ENCODE assay signal across 9 mouse cellular contexts in the genomic region with DNA sequence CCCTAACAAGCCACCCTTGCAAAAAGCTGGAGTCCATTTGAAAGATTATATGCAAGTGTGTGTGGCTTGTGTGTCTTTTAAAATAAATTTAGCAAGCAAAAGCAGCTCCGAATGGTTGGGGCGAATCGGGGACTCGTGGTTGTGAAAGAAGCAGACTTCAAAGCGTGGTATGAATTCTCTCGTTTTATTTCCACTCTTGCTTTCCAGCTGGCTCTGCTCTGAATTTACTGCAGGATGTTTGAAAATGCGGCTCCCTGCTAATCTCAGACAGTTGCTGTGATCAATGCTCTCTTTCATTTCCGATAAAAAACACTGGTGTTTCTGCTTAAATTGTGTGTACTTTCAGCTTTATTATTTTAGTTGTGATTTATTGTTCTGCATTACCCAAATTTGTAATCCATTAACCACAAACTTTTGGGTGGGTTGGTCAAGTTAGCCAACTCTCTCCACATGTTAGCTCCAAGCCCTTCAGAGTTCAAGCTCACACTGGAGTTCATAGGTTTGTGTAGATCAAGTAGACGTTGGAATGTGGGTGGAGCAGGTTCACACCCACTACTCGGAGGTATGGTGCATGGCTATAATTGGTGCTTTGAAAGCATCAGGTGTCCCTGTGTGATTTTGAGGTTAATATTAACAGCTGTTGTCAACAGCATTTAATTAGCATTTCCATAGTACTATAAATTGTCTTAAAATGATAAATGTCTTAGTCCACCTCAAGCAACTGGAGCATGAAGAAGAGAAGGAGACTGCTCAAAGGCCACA.
DNase-seq lines count a peak whose midpoint lies in the region; ATAC-seq and TF ChIP-seq lines count a peak whose summit lies in the region.
"Had no signal": no experiment of that assay in that cellular context is flagged by ENCODE, and none has a peak within 500 bp of the region (broad histone marks: within the 10 kb centered on the region; RNA-seq: fewer than 3 reads in every experiment).

No protein-coding gene starts in this region.

- no peaks in the 10 kb centered on the region; the same call in 1 of the 2 replicates for H3K4me1 ChIP-seq in heart, adult 2 months (ENCODE audit: control insufficient read depth, insufficient read depth, low read length)
- peaks cover 24% of the 10 kb centered on the region; the same call in 1 of the 2 replicates for H3K4me1 ChIP-seq in kidney, postnatal 0 days (replicated peaks; ENCODE audit: insufficient read depth, low read length)
- H3K4me1 ChIP-seq in neural tube, embryonic 15.5 days: peaks cover 17% of the 10 kb centered on the region

- no peak for DNase-seq in heart, adult 2 months
- no peak for DNase-seq in heart, postnatal 36 days
- peak; percentile 76 for DNase-seq in brain, adult 2 months (ENCODE audit: low read depth, low spot score)
- DNase-seq in kidney, postnatal 0 days (ENCODE audit: low spot score): peak; percentile 93
- DNase-seq in cerebellum, adult 8-10 months: no peak
- DNase-seq in embryo, embryonic 10.5 days (ENCODE audit: low spot score): no peak
- DNase-seq in urinary bladder, postnatal 4 days (ENCODE audit: low spot score in 2 of 2): no peak
- DNase-seq: embryo, embryonic 11 days had no signal

- no peaks in the 10 kb centered on the region for H3K27me3 ChIP-seq in heart, adult 2 months (ENCODE audit: control insufficient read depth, insufficient read depth, low read length)
- no peaks in the 10 kb centered on the region for H3K27me3 ChIP-seq in kidney, postnatal 0 days (ENCODE audit: insufficient read depth, low read length)
- H3K27me3 ChIP-seq in neural tube, embryonic 15.5 days (replicated peaks): no peaks in the 10 kb centered on the region

- H3K9ac ChIP-seq in heart, adult 2 months (ENCODE audit: low read depth, low read length): no peak overlapping the region
- no peak overlapping the region for H3K9ac ChIP-seq in kidney, postnatal 0 days (ENCODE audit: low read depth, low read length)
- no peak overlapping the region for H3K9ac ChIP-seq in neural tube, embryonic 15.5 days (replicated peaks)

- H3K36me3 ChIP-seq in heart, adult 2 months (ENCODE audit: control insufficient read depth, insufficient read depth, low read length): no peaks in the 10 kb centered on the region
- no peaks in the 10 kb centered on the region for H3K36me3 ChIP-seq in kidney, postnatal 0 days (ENCODE audit: insufficient read depth, low read length)
- no peaks in the 10 kb centered on the region for H3K36me3 ChIP-seq in neural tube, embryonic 15.5 days

- TF ChIP-seq CTCF in heart, adult 2 months (IDR thresholded peaks at IDR 0.05): no peak
- no peak for TF ChIP-seq CTCF in kidney, postnatal 0 days (IDR thresholded peaks at IDR 0.05; ENCODE audit: low read depth)

- no peaks in the 10 kb centered on the region for H3K9me3 ChIP-seq in kidney, postnatal 0 days (replicated peaks; ENCODE audit: low read length)
- no peaks in the 10 kb centered on the region for H3K9me3 ChIP-seq in neural tube, embryonic 15.5 days (replicated peaks)

- WGBS in heart, adult 2 months: 69% methylated on average over 10 of the region's 10 CpGs
- WGBS in kidney, postnatal 0 days: 14% methylated on average over 10 of the region's 10 CpGs
- WGBS in neural tube, embryonic 15.5 days: 31% methylated on average over 10 of the region's 10 CpGs

- no peak overlapping the region for H3K4me3 ChIP-seq in heart, adult 2 months
- no peak overlapping the region for H3K4me3 ChIP-seq in kidney, postnatal 0 days (replicated peaks; ENCODE audit: low read depth, low read length)
- no peak overlapping the region for H3K4me3 ChIP-seq in neural tube, embryonic 15.5 days (replicated peaks)

- no peak for TF ChIP-seq EP300 in heart, adult 2 months (IDR thresholded peaks at IDR 0.05; ENCODE audit: insufficient read depth, low read depth, low read length)

- peak overlapping the region; percentile 20; the same call in 1 of the 2 replicates for H3K27ac ChIP-seq in heart, adult 2 months
- peak overlapping the region; percentile 81 for H3K27ac ChIP-seq in kidney, postnatal 0 days
- peak overlapping the region; percentile 46 for H3K27ac ChIP-seq in neural tube, embryonic 15.5 days (replicated peaks)

- H3K79me2 ChIP-seq in heart, adult 2 months (replicated peaks; ENCODE audit: control insufficient read depth, insufficient read depth, low read length): no peaks in the 10 kb centered on the region

- intact Hi-C loops in heart, adult 2 months (cut with DNase I): no loop called here
- intact Hi-C loops in heart, postnatal 36 days (cut with DNase I): no loop called here

- TF ChIP-seq POLR2A in heart, adult 2 months (IDR thresholded peaks at IDR 0.05; ENCODE audit: insufficient read depth, low read depth, low read length): no peak

- no peak overlapping the region for H3K4me2 ChIP-seq in kidney, postnatal 0 days (ENCODE audit: low read length)
- no peak overlapping the region for H3K4me2 ChIP-seq in neural tube, embryonic 15.5 days

- peak; percentile 69 for ATAC-seq in kidney, postnatal 0 days (replicated peaks; ENCODE audit: low FRiP score, low read depth)
- no peak for ATAC-seq in neural tube, embryonic 15.5 days (ENCODE audit: low FRiP score)

Comparison
In these comparisons a context has a peak if more than half of its experiments do, and no peak if none do; other contexts are left out.
1. DNase-seq: peak in brain, adult 2 months (single experiment) and kidney, postnatal 0 days (single experiment); none in heart, adult 2 months (0 of 2), heart, postnatal 36 days (0 of 2), cerebellum, adult 8-10 months (single experiment), embryo, embryonic 10.5 days (single experiment) and urinary bladder, postnatal 4 days (0 of 2).
2. H3K27ac ChIP-seq: peak in every context shown above with its lines; median percentile 81 in kidney, postnatal 0 days; 46 in neural tube, embryonic 15.5 days; 20 in heart, adult 2 months.